Mouse (Mus musculus) CH12.LX (cell line): ENCODE data around the gene Sorcs1. TPM values are rescaled to one million over a fixed set of nuclear protein-coding genes. Genes with fewer than 3 reads are reported as not detected.

Experiments used
- DNase-seq: peaks from one replicate; pipeline ENCODE4 v3.0.0-alpha.2; 2013; ENCODE audit errors: extremely low read depth
- H3K27ac ChIP-seq: 2 replicates; pipeline ENCODE4 v1.5.1; 2012; ENCODE audit warnings: low read depth, mild to moderate bottlenecking, control low read depth, moderate library complexity; ENCODE audit not compliant: insufficient read depth
- H3K27me3 ChIP-seq: replicated peaks from 2 replicates; pipeline ENCODE3; 2012; ENCODE audit warnings: inconsistent platforms
- H3K36me3 ChIP-seq, 2 experiments: replicated peaks in 1 of 2; 2 replicates each; pipeline versions ENCODE3 to v1.6.1; 2012; ENCODE audit warnings: inconsistent platforms in 1 of 2, low read length in 1 of 2, mild to moderate bottlenecking in 1 of 2, mixed read lengths in 1 of 2, moderate library complexity in 1 of 2; ENCODE audit not compliant: control insufficient read depth in 1 of 2, insufficient read depth in 1 of 2
- H3K4me1 ChIP-seq, 2 experiments: 2 replicates each; pipeline ENCODE4 v1.6.1; 2012; ENCODE audit warnings: inconsistent platforms in 1 of 2, moderate library complexity in 1 of 2; ENCODE audit not compliant: insufficient read depth in 2 of 2, control insufficient read depth in 1 of 2
- H3K4me2 ChIP-seq: 2 replicates; pipeline ENCODE4 v1.6.1; 2012; ENCODE audit warnings: low read depth, mild to moderate bottlenecking, control low read depth; ENCODE audit not compliant: poor library complexity, insufficient read depth, severe bottlenecking
- H3K4me3 ChIP-seq, 3 experiments: fragments of 150-350 bp in 1 of 3; sonication (generic) in 1 of 3; replicated peaks in 1 of 3; 2 replicates each; pipeline versions ENCODE3 to v1.5.1; 2011 to 2012; ENCODE audit warnings: low read depth in 2 of 3, low read length in 2 of 3, mild to moderate bottlenecking in 2 of 3, moderate library complexity in 2 of 3, control low read depth in 1 of 3, improper control_type of control experiment in 1 of 3, inconsistent platforms in 1 of 3, mixed read lengths in 1 of 3; ENCODE audit not compliant: poor library complexity in 1 of 3
- H3K79me2 ChIP-seq: replicated peaks from 2 replicates; pipeline ENCODE4 v1.6.1; 2012; ENCODE audit warnings: mild to moderate bottlenecking, moderate library complexity; ENCODE audit not compliant: control insufficient read depth, poor library complexity, insufficient read depth, severe bottlenecking; ENCODE audit errors: extremely low read depth
- H3K9ac ChIP-seq: 2 replicates; pipeline ENCODE4 v1.6.1; 2012; ENCODE audit warnings: low read depth, mild to moderate bottlenecking, control low read depth, moderate library complexity; ENCODE audit not compliant: insufficient read depth
- H3K9me3 ChIP-seq: replicated peaks from 2 replicates; pipeline ENCODE3; 2012; ENCODE audit warnings: low read length, inconsistent platforms, mixed read lengths
- BHLHE40 ChIP-seq: IDR thresholded peaks from 2 replicates; pipeline ENCODE4 v1.6.1; 2011; ENCODE audit warnings: mild to moderate bottlenecking, low read depth, low read length, improper control_type of control experiment
- CHD1 ChIP-seq: IDR thresholded peaks from 2 replicates; pipeline ENCODE4 v1.6.1; 2012; ENCODE audit warnings: low read depth, low read length, improper control_type of control experiment, inconsistent platforms
- CHD2 ChIP-seq: IDR thresholded peaks from 2 replicates; pipeline ENCODE4 v1.6.1; 2011; ENCODE audit warnings: low read length, improper control_type of control experiment
- CTCF ChIP-seq, 2 experiments: IDR thresholded peaks in 1 of 2; conservative IDR thresholded peaks in 1 of 2; 2 replicates each; pipeline ENCODE4 v1.5.1; 2011 to 2012; ENCODE audit warnings: low read depth in 2 of 2, low read length in 2 of 2, improper control_type of control experiment in 1 of 2, inconsistent platforms in 1 of 2, mild to moderate bottlenecking in 1 of 2, moderate library complexity in 1 of 2
- E2F4 ChIP-seq: IDR thresholded peaks from 2 replicates; pipeline ENCODE4 v1.6.1; 2011; ENCODE audit warnings: low read depth, low read length, improper control_type of control experiment; ENCODE audit not compliant: insufficient replicate concordance
- ELF1 ChIP-seq: IDR thresholded peaks from 2 replicates; pipeline ENCODE4 v1.6.1; 2014; ENCODE audit warnings: low read depth, mild to moderate bottlenecking, inconsistent platforms, low read length, improper control_type of control experiment
- ETS1 ChIP-seq: conservative IDR thresholded peaks from 2 replicates; pipeline ENCODE4 v1.6.1; 2012; ENCODE audit warnings: low read depth, mild to moderate bottlenecking, inconsistent platforms, low read length, improper control_type of control experiment, moderate library complexity
- GABPA ChIP-seq: IDR thresholded peaks from 2 replicates; pipeline ENCODE4 v1.6.1; 2012; ENCODE audit warnings: low read depth, low read length, improper control_type of control experiment, inconsistent platforms; ENCODE audit not compliant: insufficient replicate concordance
- HCFC1 ChIP-seq: IDR thresholded peaks from 2 replicates; pipeline ENCODE4 v1.6.1; 2012; ENCODE audit warnings: low read depth, mild to moderate bottlenecking, inconsistent platforms, low read length, improper control_type of control experiment
- IRF4 ChIP-seq: IDR thresholded peaks from 2 replicates; pipeline ENCODE4 v1.6.1; 2014; ENCODE audit warnings: low read depth, mild to moderate bottlenecking, inconsistent platforms, low read length, improper control_type of control experiment
- JUN ChIP-seq: IDR thresholded peaks from 2 replicates; pipeline ENCODE4 v1.6.1; 2011; ENCODE audit warnings: low read depth, mild to moderate bottlenecking, low read length, improper control_type of control experiment, moderate library complexity; ENCODE audit not compliant: insufficient read depth
- JUND ChIP-seq: conservative IDR thresholded peaks from 2 replicates; pipeline ENCODE4 v1.6.1; 2011; ENCODE audit warnings: low read depth, low read length, improper control_type of control experiment
- KAT2A ChIP-seq: IDR thresholded peaks from 2 replicates; pipeline ENCODE4 v1.6.1; 2012; ENCODE audit warnings: low read length, improper control_type of control experiment, inconsistent platforms; ENCODE audit not compliant: insufficient replicate concordance
- MAFK ChIP-seq: IDR thresholded peaks from 2 replicates; pipeline ENCODE4 v1.6.1; 2011; ENCODE audit warnings: low read length, improper control_type of control experiment; ENCODE audit not compliant: insufficient replicate concordance
- MAZ ChIP-seq: IDR thresholded peaks from 2 replicates; pipeline ENCODE4 v1.6.1; 2012; ENCODE audit warnings: low read depth, mild to moderate bottlenecking, inconsistent platforms, low read length, improper control_type of control experiment, moderate library complexity
- MEF2A ChIP-seq: IDR thresholded peaks from 2 replicates; pipeline ENCODE4 v1.6.1; 2014; ENCODE audit warnings: low read depth, mild to moderate bottlenecking, inconsistent platforms, low read length, improper control_type of control experiment, borderline replicate concordance
- MYC ChIP-seq: IDR thresholded peaks from 2 replicates; pipeline ENCODE4 v1.6.1; 2011; ENCODE audit warnings: low read depth, mild to moderate bottlenecking, improper control_type of control experiment, low read length
- NRF1 ChIP-seq: IDR thresholded peaks from 2 replicates; pipeline ENCODE4 v1.6.1; 2014; ENCODE audit warnings: low read depth, mild to moderate bottlenecking, inconsistent platforms, low read length, improper control_type of control experiment, moderate library complexity
- POLR2A ChIP-seq: IDR thresholded peaks from 2 replicates; pipeline ENCODE4 v1.6.1; 2011; ENCODE audit warnings: low read depth, mild to moderate bottlenecking, improper control_type of control experiment, low read length
- POLR2AphosphoS2 ChIP-seq: IDR thresholded peaks from 2 replicates; pipeline ENCODE4 v1.6.1; 2011; ENCODE audit warnings: low read depth, low read length, improper control_type of control experiment
- RAD21 ChIP-seq: IDR thresholded peaks from 2 replicates; pipeline ENCODE4 v1.6.1; 2011; ENCODE audit warnings: low read depth, mild to moderate bottlenecking, low read length, improper control_type of control experiment, moderate library complexity
- RCOR1 ChIP-seq: conservative IDR thresholded peaks from 2 replicates; pipeline ENCODE4 v1.6.1; 2012; ENCODE audit warnings: low read depth, mild to moderate bottlenecking, inconsistent platforms, low read length, improper control_type of control experiment
- TBP ChIP-seq: conservative IDR thresholded peaks from 2 replicates; pipeline ENCODE4 v1.6.1; 2011; ENCODE audit warnings: low read depth, low read length, improper control_type of control experiment
- TCF12 ChIP-seq: IDR thresholded peaks from 2 replicates; pipeline ENCODE4 v1.6.1; 2014; ENCODE audit warnings: low read depth, mild to moderate bottlenecking, inconsistent platforms, low read length, improper control_type of control experiment
- UBTF ChIP-seq: IDR thresholded peaks from 2 replicates; pipeline ENCODE4 v1.6.1; 2012; ENCODE audit warnings: low read depth, mild to moderate bottlenecking, inconsistent platforms, low read length, improper control_type of control experiment, moderate library complexity
- USF2 ChIP-seq: conservative IDR thresholded peaks from 2 replicates; pipeline ENCODE4 v1.6.1; 2011; ENCODE audit warnings: low read depth, low read length, improper control_type of control experiment
- ZKSCAN1 ChIP-seq: IDR thresholded peaks from 2 replicates; pipeline ENCODE4 v1.6.1; 2012; ENCODE audit warnings: low read depth, inconsistent platforms, low read length, improper control_type of control experiment, borderline replicate concordance
- ZMIZ1 ChIP-seq: IDR thresholded peaks from 2 replicates; pipeline ENCODE4 v1.6.1; 2012; ENCODE audit warnings: low read depth, mild to moderate bottlenecking, inconsistent platforms, low read length, improper control_type of control experiment
- ZNF384 ChIP-seq: IDR thresholded peaks from 2 replicates; pipeline ENCODE4 v1.6.1; 2012; ENCODE audit warnings: low read depth, low read length, improper control_type of control experiment, inconsistent platforms
- dilution Hi-C: fragments of 300-500 bp; cut with MboI; formaldehyde crosslinking; loops from 2 replicates; pipeline ENCODE4 v1.14.3; 2020; ENCODE audit warnings: low sequenced_read_pairs; ENCODE audit not compliant: extremely low pct_unique_long_range_greater_than_20kb, extremely low pct_ligation_motif_present
- in situ Hi-C: fragments of 300-500 bp; cut with MboI; formaldehyde crosslinking; loops from 3 replicates; pipeline ENCODE4 v1.14.3; 2019; ENCODE audit warnings: low sequenced_read_pairs, low pct_ligation_motif_present, low pct_unique_long_range_greater_than_20kb, mixed read lengths
- polyA plus RNA-seq: library from polyadenylated mRNA; unstranded; fragments of >175 nt; gene quantifications from 2 replicates; pipeline ENCODE4 v1.2.1, GENCODE M21; 2012; ENCODE audit warnings: low read depth; ENCODE audit not compliant: insufficient read length
- total RNA-seq, 2 experiments: library from RNA; depleted of rRNA; stranded (reverse); fragments of 300-350 nt in 1 of 2; fragments of >200 nt in 1 of 2; gene quantifications; 2 replicates each; pipeline ENCODE4 v1.2.3; 2012 to 2014

The Sorcs1 gene
- total and polyA plus RNA-seq, 3 experiments: 0.08 TPM; not detected in 2

DNA sequence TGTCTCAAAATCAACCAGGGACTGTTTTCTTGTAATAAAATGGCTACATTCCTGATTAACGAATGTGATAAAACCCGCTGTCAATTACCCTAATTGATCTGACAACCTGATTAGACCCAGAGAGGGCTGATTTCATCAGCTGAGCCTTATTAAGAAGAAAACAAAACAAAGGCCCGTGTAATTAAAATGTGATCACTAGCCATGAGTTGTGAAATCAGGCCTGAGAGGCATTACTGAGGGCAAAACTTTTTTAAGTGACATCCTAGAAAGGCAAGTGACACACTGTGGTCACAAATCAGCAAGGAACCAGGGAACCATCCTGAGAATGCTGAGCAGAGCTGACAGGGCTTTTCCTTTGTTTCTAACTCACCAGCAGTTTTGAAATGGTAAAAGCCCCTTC, 267.9 kb downstream of the Sorcs1 start:
- no peaks in the 10 kb centered on the region for H3K36me3 ChIP-seq
- H3K9me3 ChIP-seq: peaks cover 41% of the 10 kb centered on the region
- no peaks in the 10 kb centered on the region for H3K27me3 ChIP-seq
- no peak for DNase-seq
- in situ Hi-C loops: no loop called here
- H3K4me2 ChIP-seq: no peak overlapping the region
- no peak overlapping the region for H3K9ac ChIP-seq
- H3K27ac ChIP-seq: no peak overlapping the region
- H3K79me2 ChIP-seq: no peaks in the 10 kb centered on the region
- no peak overlapping the region for H3K4me3 ChIP-seq
- TF ChIP-seq POLR2A (no peak), MAZ (no peak), TBP (no peak), GABPA (no peak), MYC (no peak), CTCF (conservative IDR thresholded peaks at IDR 0.05 in 1 of 2, IDR thresholded peaks at IDR 0.05 in 1 of 2; ENCODE audit: low read depth in 2 of 2, low read length in 2 of 2) (no peak), JUND (no peak), JUN (no peak), IRF4 (no peak), ZKSCAN1 (no peak), ETS1 (no peak), POLR2AphosphoS2 (no peak), USF2 (no peak), ZNF384 (no peak), CHD2 (no peak), UBTF (no peak), ZMIZ1 (no peak), HCFC1 (no peak), TCF12 (no peak)
- no peaks in the 10 kb centered on the region for H3K4me1 ChIP-seq
- dilution Hi-C loops: no loop called here

GRCm38 (mm10) chr19:50398341-50398740, 280.1 kb downstream of the Sorcs1 start:
- dilution Hi-C loops: no loop called here
- Histone ChIP-seq H3K4me1 (no peaks in the 10 kb centered on the region), H3K4me2 (no peak overlapping the region), H3K36me3 (no peaks in the 10 kb centered on the region), H3K79me2 (no peaks in the 10 kb centered on the region), H3K9ac (no peak overlapping the region), H3K27ac (no peak overlapping the region), H3K9me3 (peaks cover 35% of the 10 kb centered on the region), H3K27me3 (no peaks in the 10 kb centered on the region), H3K4me3 (no peak overlapping the region)
- in situ Hi-C loops: no loop called here
- TF ChIP-seq CHD1 (no peak), RCOR1 (no peak), NRF1 (no peak), MYC (no peak), TBP (no peak), E2F4 (no peak), ZMIZ1 (no peak), CHD2 (no peak), ELF1 (no peak), RAD21 (no peak), ZKSCAN1 (no peak), BHLHE40 (no peak), MEF2A (no peak), MAFK (no peak), UBTF (no peak), ZNF384 (no peak), KAT2A (no peak), IRF4 (no peak)
- DNase-seq: no peak
